Mouse (Mus musculus) granulocyte monocyte progenitor cell, adult 5-6 weeks (primary cell): Measurements from ENCODE around the gene Ensa. TPM values are rescaled to one million over a fixed set of nuclear protein-coding genes. Genes with fewer than 3 reads are reported as not detected.

ENCODE experiments used
- ATAC-seq: replicated peaks from 2 replicates; pipeline ENCODE4 v1.8.0; 2016; ENCODE audit warnings: mild to moderate bottlenecking, moderate TSS enrichment, inconsistent platforms; ENCODE audit not compliant: poor library complexity, severe bottlenecking
- total RNA-seq, 2 experiments: library from RNA; stranded (forward) in 1 of 2; stranded (reverse) in 1 of 2; fragments of 200-712, 200-1000 nt in 1 of 2; fragments of >200 nt in 1 of 2; fragmentation: Nextera tagmentation in 1 of 2; gene quantifications; 2 replicates each; pipeline ENCODE4 v1.2.3; 2014 to 2017

The Ensa gene
- total RNA-seq, 2 experiments from 2014 or later, result 44.2 to 47.7 TPM

DNA sequence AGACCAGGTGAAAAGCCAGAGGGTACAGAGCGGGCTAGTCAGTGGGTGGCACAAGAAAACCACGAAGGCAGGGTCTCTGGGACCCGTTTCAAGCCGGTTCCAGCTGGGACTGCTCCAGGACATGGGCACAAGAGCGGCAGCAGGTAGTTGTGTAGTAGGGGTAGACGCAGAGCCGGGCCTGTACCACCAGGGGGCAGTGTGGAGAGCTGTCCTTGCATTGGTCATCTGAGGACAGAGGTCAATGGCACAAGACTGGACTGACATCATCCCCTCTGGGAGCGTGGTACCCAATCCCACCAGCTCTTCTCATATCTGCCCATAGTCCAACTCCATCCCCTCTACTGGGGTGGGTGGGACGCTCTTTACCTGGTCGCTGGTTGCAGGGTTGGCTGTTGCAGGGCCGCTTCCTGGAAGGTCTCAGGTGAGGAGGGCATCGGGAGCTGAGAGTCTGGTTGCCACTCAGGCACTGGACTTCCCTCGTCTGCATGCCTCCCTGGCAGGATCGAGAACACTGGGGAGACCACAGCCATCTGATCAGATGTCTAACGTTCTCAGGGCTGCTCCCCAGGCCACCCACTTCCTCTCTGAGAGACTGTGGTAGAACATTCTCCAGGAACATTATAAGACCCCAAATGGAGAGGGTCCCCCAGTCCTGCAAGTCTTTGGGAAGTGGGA lies 52.1 kb downstream of the Ensa start:
- ATAC-seq, result peak; percentile 18; the same call in 1 of the 2 replicates

DNA sequence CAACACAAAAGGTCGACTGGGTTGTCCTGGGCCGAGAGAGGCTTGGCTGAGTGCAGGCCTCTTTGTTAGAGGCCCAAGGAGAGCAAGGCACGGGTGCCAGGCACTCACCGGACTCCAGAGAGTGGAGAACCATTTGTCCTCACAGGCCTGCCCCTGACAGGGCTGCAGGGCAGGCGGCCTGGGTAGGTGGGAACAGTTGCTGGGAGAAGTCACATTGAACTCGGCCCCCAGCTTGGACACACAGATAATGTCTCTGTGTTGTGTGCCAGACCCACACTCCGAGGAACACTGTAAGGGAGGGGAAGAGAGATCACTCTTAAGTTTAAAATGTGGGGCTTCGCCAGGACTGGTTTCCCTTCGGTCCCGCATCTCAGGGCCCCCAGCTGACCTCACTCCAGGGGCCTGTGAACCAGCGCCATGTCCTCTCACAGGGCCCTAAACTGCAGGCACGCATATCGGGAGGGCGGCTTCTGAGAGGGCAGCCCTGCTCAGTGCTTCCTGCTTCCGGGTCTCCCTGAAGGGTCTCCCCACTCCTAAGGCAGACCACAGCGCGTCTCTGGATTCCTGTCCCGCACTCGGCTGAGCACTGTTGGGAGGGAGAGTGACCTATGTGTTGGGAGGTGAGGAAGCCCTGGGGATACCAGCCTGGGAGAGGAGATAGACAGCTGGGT lies 52.8 kb downstream of the Ensa start:
- no peak for ATAC-seq

DNA sequence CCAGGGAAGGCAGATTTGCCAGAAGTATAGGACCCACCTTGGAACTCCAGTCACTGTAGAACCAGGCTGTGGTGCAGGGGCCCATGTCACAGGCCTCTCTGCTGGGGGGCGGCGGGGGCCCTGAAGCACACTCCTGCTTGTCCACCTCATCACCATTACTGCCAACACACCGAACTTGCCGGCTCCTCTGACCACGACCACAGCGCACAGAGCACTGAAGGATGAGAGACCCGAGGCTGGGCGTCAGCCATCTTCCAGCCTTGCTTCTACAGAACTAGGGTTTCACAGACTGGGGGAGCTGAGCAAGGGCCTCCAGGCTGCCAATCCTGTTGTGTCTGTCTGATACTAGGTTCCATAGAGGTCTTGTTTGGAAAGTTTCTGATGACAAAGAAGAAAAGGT lies 54.8 kb downstream of the Ensa start:
- no peak for ATAC-seq

DNA sequence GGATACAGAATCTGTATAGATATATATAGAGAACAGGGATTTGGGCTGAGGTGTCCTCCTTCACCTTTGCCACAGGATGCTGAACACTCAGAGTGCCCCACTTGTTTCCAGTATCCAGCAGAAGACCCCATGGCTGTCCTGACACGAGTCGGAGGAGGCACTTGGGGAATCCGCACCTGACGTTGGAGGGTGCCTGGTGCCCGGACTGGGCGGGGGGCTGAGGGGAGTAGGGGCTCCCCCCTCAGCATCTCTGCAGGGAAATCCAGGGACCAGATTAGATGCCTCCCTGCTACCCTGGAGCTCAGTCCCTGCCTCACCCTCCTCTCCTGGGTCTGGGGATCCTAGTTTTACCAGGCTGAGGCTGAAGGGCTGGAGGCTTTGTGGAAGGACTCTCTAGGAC lies 55.9 kb downstream of the Ensa start:
- ATAC-seq, result no peak

DNA sequence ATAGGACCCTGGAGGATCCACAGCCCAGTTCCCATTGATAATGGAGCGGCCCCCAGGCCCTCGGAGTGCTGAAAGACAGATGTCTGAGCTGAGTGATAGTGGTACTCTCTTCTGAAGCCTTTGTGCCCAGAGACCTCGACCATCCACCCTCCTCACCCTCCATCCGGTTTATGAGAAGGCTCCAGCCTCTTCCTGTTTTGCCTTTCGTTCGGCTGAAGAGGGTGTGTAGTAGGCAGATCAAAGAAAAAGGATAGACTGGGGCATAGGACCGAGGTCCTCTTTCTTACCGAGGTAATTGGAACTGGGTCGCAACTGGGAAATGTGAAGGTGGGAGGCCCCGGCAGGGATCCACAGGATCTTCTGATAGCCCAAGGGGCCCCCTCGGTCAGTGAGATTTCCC lies 56.6 kb downstream of the Ensa start:
- 0 out of 2 replicates have a peak, but pooled peaks have one; percentile 13 for ATAC-seq

Other genes with a start within 250 kb of the Ensa start
- not detected in 2 replicates for gene 4930558C23Rik, start 222.2 kb upstream of the Ensa start, total RNA-seq (2014; fragmentation: Nextera tagmentation)
- not detected in 2 replicates for gene 4930558C23Rik, start 222.2 kb upstream of the Ensa start, total RNA-seq (2017)
- gene Arnt, start 190.6 kb upstream of the Ensa start, total RNA-seq (2014; fragmentation: Nextera tagmentation), result 31.4 and 34.3 TPM in 2 replicates
- gene Arnt, start 190.6 kb upstream of the Ensa start, total RNA-seq (2017), result 14.7 and 17.1 TPM in 2 replicates
- not detected in 2 replicates for gene Ctsk, start 125.7 kb upstream of the Ensa start, total RNA-seq (2014; fragmentation: Nextera tagmentation)
- not detected in 2 replicates for gene Ctsk, start 125.7 kb upstream of the Ensa start, total RNA-seq (2017)
- 26.1 and 42.2 TPM in 2 replicates for gene Ctss, start 98.2 kb upstream of the Ensa start, total RNA-seq (2014; fragmentation: Nextera tagmentation)
- gene Ctss, start 98.2 kb upstream of the Ensa start, total RNA-seq (2017), result 74.5 and 94.5 TPM in 2 replicates
- gene Hormad1, start 65.3 kb upstream of the Ensa start, total RNA-seq (2014; fragmentation: Nextera tagmentation), result not detected in 2 replicates
- not detected in 2 replicates for gene Hormad1, start 65.3 kb upstream of the Ensa start, total RNA-seq (2017)
- 32.6 and 41.0 TPM in 2 replicates for gene Golph3l, start 36.1 kb upstream of the Ensa start, total RNA-seq (2014; fragmentation: Nextera tagmentation)
- gene Golph3l, start 36.1 kb upstream of the Ensa start, total RNA-seq (2017), result 48.4 and 54.8 TPM in 2 replicates
- 88.5 and 94.4 TPM in 2 replicates for gene Mcl1, start 33.8 kb downstream of the Ensa start, total RNA-seq (2014; fragmentation: Nextera tagmentation)
- gene Mcl1, start 33.8 kb downstream of the Ensa start, total RNA-seq (2017), result 123 and 124 TPM in 2 replicates
- gene Adamtsl4, start 62.9 kb downstream of the Ensa start, total RNA-seq (2014; fragmentation: Nextera tagmentation), result 0.23 and 1.4 TPM in 2 replicates
- gene Adamtsl4, start 62.9 kb downstream of the Ensa start, total RNA-seq (2017), result 0.17 TPM in 1 of 2 replicates, not detected in the other
- 5.6 and 10.4 TPM in 2 replicates for gene Ecm1, start 114.6 kb downstream of the Ensa start, total RNA-seq (2014; fragmentation: Nextera tagmentation)
- gene Ecm1, start 114.6 kb downstream of the Ensa start, total RNA-seq (2017), result 0.30 TPM in 1 of 2 replicates, not detected in the other
- 63.0 and 69.1 TPM in 2 replicates for gene Tars2, start 135.2 kb downstream of the Ensa start, total RNA-seq (2014; fragmentation: Nextera tagmentation)
- 47.6 and 53.2 TPM in 2 replicates for gene Tars2, start 135.2 kb downstream of the Ensa start, total RNA-seq (2017)
- 56.0 and 56.8 TPM in 2 replicates for gene Rprd2, start 193.9 kb downstream of the Ensa start, total RNA-seq (2014; fragmentation: Nextera tagmentation)
- gene Rprd2, start 193.9 kb downstream of the Ensa start, total RNA-seq (2017), result 17.5 and 23.8 TPM in 2 replicates
- 49.6 and 60.8 TPM in 2 replicates for gene Prpf3, start 230.9 kb downstream of the Ensa start, total RNA-seq (2014; fragmentation: Nextera tagmentation)
- 35.9 and 45.7 TPM in 2 replicates for gene Prpf3, start 230.9 kb downstream of the Ensa start, total RNA-seq (2017)
- 186 and 187 TPM in 2 replicates for gene Mrps21, start 246.5 kb downstream of the Ensa start, total RNA-seq (2014; fragmentation: Nextera tagmentation)
- gene Mrps21, start 246.5 kb downstream of the Ensa start, total RNA-seq (2017), result 342 and 431 TPM in 2 replicates